Mouse (Mus musculus) megakaryocyte, adult 5-6 weeks (primary cell): Measurements from ENCODE around the gene Poc5. TPM values are rescaled to one million over a fixed set of nuclear protein-coding genes. Genes with fewer than 3 reads are reported as not detected.

Experiments
- total RNA-seq, 2 experiments: library from RNA; stranded (forward) in 1 of 2; stranded (reverse) in 1 of 2; fragments of 153-499, 151-499 nt in 1 of 2; fragments of 221-1000, 200-1000 nt in 1 of 2; gene quantifications; 2 replicates each; pipeline versions ENCODE4 v1.2.3 to v1.2.4; 2015 to 2017

The Poc5 gene
- total RNA-seq, 2 experiments from 2014 or later: 10.5 to 11.7 TPM

Other genes starting within 250 kb of the Poc5 start
- gene Ankdd1b, start 82.9 kb downstream of the Poc5 start, total RNA-seq (2015): not detected in 2 replicates
- gene Ankdd1b, start 82.9 kb downstream of the Poc5 start, total RNA-seq (2017): 0.18 TPM in 1 of 2 replicates, not detected in the other
- not detected in 2 replicates for gene Gm17622, start 102.4 kb downstream of the Poc5 start, total RNA-seq (2015)
- not detected in 2 replicates for gene Gm17622, start 102.4 kb downstream of the Poc5 start, total RNA-seq (2017)
- 9.5 and 16.5 TPM in 2 replicates for gene Polk, start 154.3 kb downstream of the Poc5 start, total RNA-seq (2015)
- gene Polk, start 154.3 kb downstream of the Poc5 start, total RNA-seq (2017): 7.7 and 9.5 TPM in 2 replicates
- 45.6 and 58.8 TPM in 2 replicates for gene Col4a3bp, start 154.3 kb downstream of the Poc5 start, total RNA-seq (2015)
- 88.5 and 101 TPM in 2 replicates for gene Col4a3bp, start 154.3 kb downstream of the Poc5 start, total RNA-seq (2017)